In the genomic region with DNA sequence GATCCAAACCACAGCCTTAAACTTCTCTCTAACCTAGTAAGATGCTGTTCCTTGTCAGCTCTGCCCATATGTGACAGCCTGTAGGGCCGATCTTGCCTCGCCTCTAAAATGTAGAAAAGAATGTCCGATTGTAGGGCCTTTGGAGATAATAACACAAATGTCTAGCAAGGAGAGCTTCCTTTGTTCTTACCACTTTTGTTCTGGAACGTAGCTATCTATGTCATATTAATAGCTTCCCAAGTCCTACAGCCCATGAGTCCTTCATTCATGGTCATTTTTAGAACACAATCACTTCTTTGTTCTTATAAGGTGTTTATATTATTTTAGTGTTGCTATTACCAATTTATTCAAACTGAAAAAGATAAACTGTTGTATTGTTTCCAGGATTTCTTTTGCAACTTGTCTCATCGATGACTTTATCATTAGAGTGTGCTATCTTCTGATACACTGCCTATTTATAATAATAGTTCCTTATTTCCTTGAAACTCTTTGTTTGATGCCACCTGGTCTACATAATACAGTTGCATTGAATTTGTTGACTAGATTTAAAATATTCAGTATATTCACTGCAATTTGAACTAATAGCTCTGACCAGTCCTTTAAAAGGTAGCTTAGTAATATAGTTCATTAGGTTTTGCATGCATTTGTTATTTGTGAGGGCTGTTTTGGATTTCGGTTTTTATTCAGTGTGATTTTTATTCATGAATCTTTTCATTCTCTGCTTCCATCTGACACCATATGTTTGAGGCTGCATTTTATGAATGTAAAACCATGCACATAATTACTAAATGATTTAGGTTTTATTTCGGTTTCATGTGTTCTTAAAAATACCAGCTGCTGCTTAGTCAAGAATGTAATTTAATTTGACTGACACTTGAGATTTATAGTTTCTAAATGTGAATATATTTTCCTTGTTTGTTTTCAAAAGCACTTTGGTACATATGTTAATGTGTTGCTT, we compare ENCODE assay signal across 28 mouse cellular contexts. TPM values are rescaled to one million over a fixed set of nuclear protein-coding genes. Genes with fewer than 3 reads are reported as not detected.
DNase-seq lines count a peak whose midpoint lies in the region; ATAC-seq and TF ChIP-seq lines count a peak whose summit lies in the region.
"Had no signal": no experiment of that assay in that cellular context is flagged by ENCODE, and none has a peak within 500 bp of the region (broad histone marks: within the 10 kb centered on the region; RNA-seq: fewer than 3 reads in every experiment).

No protein-coding gene starts in this region.

- H3K9ac ChIP-seq in forebrain, embryonic 14.5 days (ENCODE audit: low read length), result no peak overlapping the region
- H3K9ac ChIP-seq in forebrain, embryonic 11.5 days (ENCODE audit: low read length), result no peak overlapping the region
- no peak overlapping the region for H3K9ac ChIP-seq in heart, embryonic 12.5 days
- 0 out of 2 replicates have a peak overlapping the region, but pooled peaks have one; percentile 5 for H3K9ac ChIP-seq in heart, postnatal 0 days (replicated peaks; ENCODE audit: low read depth, low read length)
- H3K9ac ChIP-seq: embryonic facial prominence, embryonic 13.5 days; hindbrain, embryonic 12.5 days; intestine, embryonic 15.5 days; limb, embryonic 13.5 days; lung, embryonic 15.5 days had no signal

- 65% methylated on average over 7 of the region's 7 CpGs for WGBS in forebrain, embryonic 14.5 days
- 87% methylated on average over 7 of the region's 7 CpGs for WGBS in forebrain, embryonic 11.5 days
- 54% methylated on average over 7 of the region's 7 CpGs for WGBS in heart, embryonic 12.5 days
- WGBS in heart, postnatal 0 days, result 39% methylated on average over 7 of the region's 7 CpGs

- intact Hi-C loops in heart, postnatal 25 days (cut with DNase I), result no loop called here
- intact Hi-C loops in heart, postnatal 14 days (cut with DNase I), result no loop called here

- peaks cover 8% of the 10 kb centered on the region; the same call in 1 of the 2 replicates for H3K4me1 ChIP-seq in forebrain, embryonic 14.5 days (ENCODE audit: control insufficient read depth, insufficient read depth, low read length)
- no peaks in the 10 kb centered on the region for H3K4me1 ChIP-seq in forebrain, embryonic 11.5 days (replicated peaks; ENCODE audit: control insufficient read depth, insufficient read depth, low read length)
- peaks cover 5% of the 10 kb centered on the region for H3K4me1 ChIP-seq in heart, embryonic 12.5 days (replicated peaks)
- H3K4me1 ChIP-seq in heart, postnatal 0 days (ENCODE audit: control insufficient read depth, insufficient read depth), result peaks cover 8% of the 10 kb centered on the region; the same call in 1 of the 2 replicates
- H3K4me1 ChIP-seq: embryonic facial prominence, embryonic 13.5 days; hindbrain, embryonic 12.5 days; intestine, embryonic 15.5 days; limb, embryonic 13.5 days; lung, embryonic 15.5 days had no signal

- no peaks in the 10 kb centered on the region for H3K27me3 ChIP-seq in forebrain, embryonic 14.5 days (replicated peaks; ENCODE audit: control insufficient read depth, insufficient read depth, low read length)
- H3K27me3 ChIP-seq in forebrain, embryonic 11.5 days (ENCODE audit: control insufficient read depth, insufficient read depth, low read length), result no peaks in the 10 kb centered on the region
- no peaks in the 10 kb centered on the region for H3K27me3 ChIP-seq in heart, embryonic 12.5 days (replicated peaks)
- no peaks in the 10 kb centered on the region for H3K27me3 ChIP-seq in heart, postnatal 0 days (ENCODE audit: control insufficient read depth, insufficient read depth, low read length)
- H3K27me3 ChIP-seq: embryonic facial prominence, embryonic 13.5 days; hindbrain, embryonic 12.5 days; intestine, embryonic 15.5 days; limb, embryonic 13.5 days; lung, embryonic 15.5 days; Patski had no signal

- H3K27ac ChIP-seq in forebrain, embryonic 14.5 days (ENCODE audit: low read depth, low read length), result peak overlapping the region; percentile 6; the same call in 1 of the 2 replicates
- H3K27ac ChIP-seq in forebrain, embryonic 11.5 days (ENCODE audit: low read depth, low read length), result no peak overlapping the region
- peak overlapping the region; percentile 37 for H3K27ac ChIP-seq in heart, embryonic 12.5 days (ENCODE audit: poor library complexity, severe bottlenecking)
- peak overlapping the region; percentile 81 for H3K27ac ChIP-seq in heart, postnatal 0 days (ENCODE audit: low read depth)
- H3K27ac ChIP-seq: embryonic facial prominence, embryonic 13.5 days; hindbrain, embryonic 12.5 days; hindbrain, postnatal 0 days; intestine, embryonic 15.5 days; kidney, postnatal 0 days; limb, embryonic 13.5 days; lung, embryonic 15.5 days; stomach, postnatal 0 days had no signal

- H3K4me3 ChIP-seq in forebrain, embryonic 14.5 days (ENCODE audit: low read depth, low read length), result no peak overlapping the region
- H3K4me3 ChIP-seq in forebrain, embryonic 11.5 days (ENCODE audit: low read depth, low read length), result no peak overlapping the region
- no peak overlapping the region for H3K4me3 ChIP-seq in heart, embryonic 12.5 days
- H3K4me3 ChIP-seq in heart, postnatal 0 days (ENCODE audit: low read depth, low read length), result no peak overlapping the region
- H3K4me3 ChIP-seq: embryonic facial prominence, embryonic 13.5 days; hindbrain, embryonic 12.5 days; intestine, embryonic 15.5 days; limb, embryonic 13.5 days; lung, embryonic 15.5 days had no signal

- no peak for TF ChIP-seq EP300 in heart, postnatal 0 days (IDR thresholded peaks at IDR 0.05; ENCODE audit: low read depth)

- H3K4me2 ChIP-seq in forebrain, embryonic 14.5 days (ENCODE audit: low read length), result no peak overlapping the region
- H3K4me2 ChIP-seq in forebrain, embryonic 11.5 days (ENCODE audit: low read depth, low read length, severe bottlenecking), result no peak overlapping the region
- H3K4me2 ChIP-seq in heart, embryonic 12.5 days, result 0 out of 2 replicates have a peak overlapping the region, but pooled peaks have one; percentile 2
- H3K4me2 ChIP-seq in heart, postnatal 0 days (ENCODE audit: low read depth, low read length), result peak overlapping the region; percentile 41
- H3K4me2 ChIP-seq: embryonic facial prominence, embryonic 13.5 days; hindbrain, embryonic 12.5 days; intestine, embryonic 15.5 days; limb, embryonic 13.5 days; liver, embryonic 11.5 days; lung, embryonic 15.5 days; midbrain, embryonic 11.5 days had no signal

- peak; percentile 86 for DNase-seq in forebrain, embryonic 14.5 days (ENCODE audit: low spot score)
- no peak for DNase-seq in forebrain, embryonic 11.5 days (ENCODE audit: low spot score)
- DNase-seq in heart, postnatal 25 days (ENCODE audit: low spot score), result no peak
- peak; percentile 60 for DNase-seq in heart, postnatal 0 days (ENCODE audit: low spot score)
- no peak for DNase-seq in heart, postnatal 14 days
- DNase-seq in adrenal gland, postnatal 14 days, result no peak
- DNase-seq: adrenal gland, postnatal 10 days; cerebellum, adult 18-20 months; gastrocnemius, postnatal 25 days; kidney, adult 8-10 months; kidney, postnatal 4 days; right cerebral cortex, postnatal 4 days; thymus, adult 18-20 months; thymus, postnatal 25 days had no signal

- no peaks in the 10 kb centered on the region for H3K36me3 ChIP-seq in forebrain, embryonic 14.5 days (ENCODE audit: control insufficient read depth, insufficient read depth, low read length)
- no peaks in the 10 kb centered on the region for H3K36me3 ChIP-seq in forebrain, embryonic 11.5 days (ENCODE audit: control insufficient read depth, insufficient read depth, low read length)
- H3K36me3 ChIP-seq in heart, embryonic 12.5 days, result no peaks in the 10 kb centered on the region
- 0 out of 2 replicates have a peak, but pooled peaks cover under 1% of the 10 kb centered on the region for H3K36me3 ChIP-seq in heart, postnatal 0 days (replicated peaks; ENCODE audit: control insufficient read depth, insufficient read depth, low read length)
- H3K36me3 ChIP-seq: embryonic facial prominence, embryonic 13.5 days; hindbrain, embryonic 12.5 days; intestine, embryonic 15.5 days; limb, embryonic 13.5 days; lung, embryonic 15.5 days had no signal

- no peaks in the 10 kb centered on the region for H3K9me3 ChIP-seq in forebrain, embryonic 14.5 days (replicated peaks; ENCODE audit: control insufficient read depth, low read length)
- no peaks in the 10 kb centered on the region for H3K9me3 ChIP-seq in forebrain, embryonic 11.5 days (ENCODE audit: control insufficient read depth, low read length)
- no peaks in the 10 kb centered on the region for H3K9me3 ChIP-seq in heart, embryonic 12.5 days (replicated peaks)
- no peaks in the 10 kb centered on the region for H3K9me3 ChIP-seq in heart, postnatal 0 days (replicated peaks; ENCODE audit: control insufficient read depth, low read length)
- H3K9me3 ChIP-seq: embryonic facial prominence, embryonic 13.5 days; hindbrain, embryonic 12.5 days; intestine, embryonic 15.5 days; limb, embryonic 13.5 days; lung, embryonic 15.5 days had no signal

- TF ChIP-seq CTCF in heart, postnatal 0 days (IDR thresholded peaks at IDR 0.05; ENCODE audit: low read depth), result no peak

- peak; percentile 90 for ATAC-seq in forebrain, embryonic 14.5 days
- ATAC-seq in forebrain, embryonic 11.5 days (replicated peaks; ENCODE audit: low FRiP score), result no peak
- ATAC-seq in heart, embryonic 12.5 days (ENCODE audit: insufficient number of reproducible peaks, low FRiP score), result no peak
- ATAC-seq in heart, postnatal 0 days (ENCODE audit: insufficient read depth, low read depth), result peak; percentile 68
- ATAC-seq: hindbrain, postnatal 0 days; intestine, embryonic 15.5 days; midbrain, embryonic 16.5 days; Patski had no signal

RNA-seq across cellular contexts. Expression of a gene that starts 53.4 kb away (rescaled TPM):
- polyA plus RNA-seq in forebrain, embryonic 14.5 days (2014; fragmentation: Nextera tagmentation; extraction: Ambion mirVana), result 88.0 and 88.6 TPM in 2 replicates
- 49.2 and 52.6 TPM in 2 replicates for polyA plus RNA-seq in forebrain, embryonic 11.5 days (2014; fragmentation: Nextera tagmentation; extraction: Ambion mirVana)
- polyA plus RNA-seq in heart, embryonic 12.5 days (2016; fragmentation: Nextera tagmentation; extraction: Ambion mirVana), result 56.3 and 63.8 TPM in 2 replicates
- total RNA-seq in heart, postnatal 25 days (2021), result 10 to 100 TPM; 61.4 to 67.8 TPM
- 47.8 and 59.4 TPM in 2 replicates for total RNA-seq in heart, postnatal 0 days (2014; rRNA removed; ENCODE audit: low replicate concordance)
- polyA plus RNA-seq in heart, postnatal 0 days (2015; fragmentation: Nextera tagmentation; extraction: Ambion mirVana), result 81.5 and 84.5 TPM in 2 replicates
- total RNA-seq in heart, postnatal 14 days (2021), result 10 to 100 TPM; 52.2 to 55.5 TPM
- total RNA-seq in adrenal gland, postnatal 14 days (2021), result 61.9 and 68.1 TPM in 2 replicates

RNA-seq across cellular contexts. Expression of a gene that starts 58.6 kb away (rescaled TPM):
- polyA plus RNA-seq in forebrain, embryonic 14.5 days (2014; fragmentation: Nextera tagmentation; extraction: Ambion mirVana), result 566 and 594 TPM in 2 replicates
- 282 and 289 TPM in 2 replicates for polyA plus RNA-seq in forebrain, embryonic 11.5 days (2014; fragmentation: Nextera tagmentation; extraction: Ambion mirVana)
- 53.3 and 58.9 TPM in 2 replicates for polyA plus RNA-seq in heart, embryonic 12.5 days (2016; fragmentation: Nextera tagmentation; extraction: Ambion mirVana)
- total RNA-seq in heart, postnatal 25 days (2021), result 10 to 100 TPM; 34.3 to 34.7 TPM
- 25.4 and 27.9 TPM in 2 replicates for total RNA-seq in heart, postnatal 0 days (2014; rRNA removed; ENCODE audit: low replicate concordance)
- 38.5 and 40.6 TPM in 2 replicates for polyA plus RNA-seq in heart, postnatal 0 days (2015; fragmentation: Nextera tagmentation; extraction: Ambion mirVana)
- 10 to 100 TPM; 31.8 to 33.0 TPM for total RNA-seq in heart, postnatal 14 days (2021)
- 36.3 and 45.1 TPM in 2 replicates for total RNA-seq in adrenal gland, postnatal 14 days (2021)
- total RNA-seq: megakaryocyte, adult 5-6 weeks had no signal

Comparison
In these comparisons a context has a peak if more than half of its experiments do, and no peak if none do; other contexts are left out.
1. ATAC-seq: peak in forebrain, embryonic 14.5 days (single experiment) and heart, postnatal 0 days (single experiment); none in forebrain, embryonic 11.5 days (single experiment) and heart, embryonic 12.5 days (single experiment).
2. DNase-seq: peak in forebrain, embryonic 14.5 days (single experiment) and heart, postnatal 0 days (single experiment); none in forebrain, embryonic 11.5 days (single experiment), heart, postnatal 25 days (single experiment), heart, postnatal 14 days (0 of 2) and adrenal gland, postnatal 14 days (single experiment).
3. H3K4me2 ChIP-seq: peak in heart, embryonic 12.5 days (single experiment) and heart, postnatal 0 days (single experiment); none in forebrain, embryonic 14.5 days (single experiment) and forebrain, embryonic 11.5 days (single experiment).